Mouse (Mus musculus) hindbrain, embryonic 14.5 days (tissue): Measurements from ENCODE around the gene Camp. TPM values are rescaled to one million over a fixed set of nuclear protein-coding genes. Genes with fewer than 3 reads are reported as not detected.
A peak's percentile ranks its signal among the peaks of the same experiment; 100 is the strongest.

Source experiments
- ATAC-seq: fragments of 200-750 bp; cut with Nextera tagmentation; 2 replicates; pipeline ENCODE4 v1.8.0; 2017; ENCODE audit warnings: moderate number of reproducible peaks, mild to moderate bottlenecking, moderate TSS enrichment, moderate library complexity; ENCODE audit not compliant: low FRiP score
- DNase-seq: peaks from one replicate; pipeline ENCODE4 v3.0.0-alpha.2; 2015; ENCODE audit warnings: low spot score
- H3K27ac ChIP-seq: fragments of 300-500 bp; sonication (generic); 2 replicates; pipeline ENCODE4 v1.5.1; 2014; ENCODE audit warnings: mild to moderate bottlenecking, moderate library complexity
- H3K27me3 ChIP-seq: fragments of 300-500 bp; sonication (generic); 2 replicates; pipeline ENCODE4 v1.6.1; 2014; ENCODE audit warnings: mild to moderate bottlenecking, low read length, mixed read lengths; ENCODE audit not compliant: control insufficient read depth, insufficient read depth
- H3K36me3 ChIP-seq: fragments of 300-500 bp; sonication (generic); replicated peaks from 2 replicates; pipeline ENCODE4 v1.6.1; 2014; ENCODE audit not compliant: control insufficient read depth, insufficient read depth
- H3K4me1 ChIP-seq: fragments of 300-500 bp; sonication (generic); replicated peaks from 2 replicates; pipeline ENCODE4 v1.6.1; 2014; ENCODE audit warnings: antibody characterized with exemption, low read length, mixed read lengths; ENCODE audit not compliant: control insufficient read depth, insufficient read depth
- H3K4me2 ChIP-seq: fragments of 300-500 bp; sonication (generic); replicated peaks from 2 replicates; pipeline ENCODE4 v1.6.1; 2014; ENCODE audit warnings: mild to moderate bottlenecking, moderate library complexity
- H3K4me3 ChIP-seq: fragments of 300-500 bp; sonication (generic); replicated peaks from 2 replicates; pipeline ENCODE4 v1.5.1; 2014; ENCODE audit warnings: mild to moderate bottlenecking, low read length
- H3K9ac ChIP-seq: fragments of 300-500 bp; sonication (generic); 2 replicates; pipeline ENCODE4 v1.6.1; 2014
- H3K9me3 ChIP-seq: fragments of 300-500 bp; sonication (generic); 2 replicates; pipeline ENCODE4 v1.6.1; 2016; ENCODE audit warnings: low read length; ENCODE audit not compliant: control insufficient read depth
- WGBS: fragments of 180-500 bp; shearing (Covaris S2); extraction: QIAGEN DNeasy Blood & Tissue Kit; methylation state at CpG from one replicate; pipeline ENCODE4 v1.1.7; 2014; 5-methylcytosine and 5-hydroxymethylcytosine counted together
- polyA plus RNA-seq: library from polyadenylated mRNA; unstranded; fragments of >200 nt; fragmentation: Nextera tagmentation; extraction: Ambion mirVana; gene quantifications from 2 replicates; pipeline ENCODE4 v1.2.1, GENCODE M21; 2014

Camp gene
- polyA plus RNA-seq, 1 experiment from 2014 or later = 1.3 TPM

DNA sequence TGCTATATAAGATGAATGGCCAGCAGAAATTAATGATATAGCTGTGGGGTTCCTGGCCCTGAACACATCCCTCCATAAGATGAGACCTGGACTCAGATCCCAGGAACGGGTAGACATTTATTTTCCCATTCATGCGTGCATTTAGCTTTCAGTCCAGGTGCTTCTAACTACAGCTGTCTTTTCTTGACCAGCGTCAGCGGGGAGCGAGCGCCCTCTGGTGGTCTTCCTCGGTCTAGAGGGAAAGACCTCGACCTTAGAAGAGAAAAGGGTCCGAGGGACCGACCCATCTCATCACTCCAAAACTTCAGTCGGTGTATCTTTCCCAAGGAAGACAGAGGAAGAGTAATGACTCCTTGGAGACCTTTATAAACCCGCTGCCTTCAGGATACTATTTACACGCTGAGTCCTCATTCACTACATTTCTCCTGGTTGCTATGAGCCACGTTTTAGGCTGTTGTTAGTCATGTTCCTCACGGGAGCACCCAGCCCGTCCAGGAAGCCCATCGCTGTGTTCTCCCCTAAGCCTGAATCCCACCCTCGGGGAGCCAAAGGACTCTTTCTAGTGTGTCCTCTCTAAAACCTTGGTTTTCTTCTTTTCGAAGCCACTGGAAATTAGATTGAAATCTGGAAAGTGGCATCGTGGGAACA is 13.1 kb upstream of the Camp start:
- Histone ChIP-seq H3K36me3 (no peaks in the 10 kb centered on the region), H3K4me1 (no peaks in the 10 kb centered on the region), H3K9ac (no peak overlapping the region), H3K27me3 (no peaks in the 10 kb centered on the region), H3K27ac (no peak overlapping the region), H3K4me2 (peak overlapping the region; percentile 38), H3K4me3 (no peak overlapping the region), H3K9me3 (no peaks in the 10 kb centered on the region)
- peak; percentile 37; the same call in 1 of the 2 replicates for ATAC-seq
- DNase-seq = peak; percentile 89
- 19% methylated on average over 20 of the region's 20 CpGs for WGBS

GRCm38 (mm10) chr9:109855947-109856346 is 6.5 kb upstream of the Camp start:
- H3K9ac ChIP-seq = no peak overlapping the region
- H3K4me2 ChIP-seq = no peak overlapping the region
- ATAC-seq = no peak
- no peaks in the 10 kb centered on the region for H3K4me1 ChIP-seq
- no peaks in the 10 kb centered on the region for H3K9me3 ChIP-seq
- no peaks in the 10 kb centered on the region for H3K36me3 ChIP-seq
- H3K27ac ChIP-seq = no peak overlapping the region
- no peak for DNase-seq
- H3K27me3 ChIP-seq = no peaks in the 10 kb centered on the region
- H3K4me3 ChIP-seq = no peak overlapping the region
- WGBS = 86% methylated on average over 6 of the region's 6 CpGs

DNA sequence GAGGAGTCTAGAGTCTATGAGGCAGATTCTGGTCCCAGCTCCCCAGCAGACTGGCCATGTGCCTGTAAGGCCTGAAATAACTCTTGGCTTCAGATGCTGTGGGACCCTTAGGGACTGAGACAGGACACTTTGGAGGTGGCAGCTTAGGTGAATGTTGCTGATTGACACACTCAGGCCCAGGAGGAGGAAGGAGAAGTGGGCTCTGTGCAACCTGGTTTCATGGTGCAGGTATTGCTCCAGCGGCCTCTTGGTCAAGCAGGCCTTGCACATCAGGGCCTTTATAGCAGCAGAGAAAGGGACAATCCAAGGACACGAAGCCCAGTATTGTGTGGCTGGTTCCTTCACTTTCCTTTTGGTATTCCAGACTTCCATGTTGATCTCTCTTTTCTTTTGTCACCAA is 4.9 kb upstream of the Camp start:
- no peak overlapping the region for H3K27ac ChIP-seq
- ATAC-seq (no peak), DNase-seq (no peak)
- H3K9ac ChIP-seq = no peak overlapping the region
- WGBS = 98% methylated on average over 2 of the region's 2 CpGs
- H3K9me3 ChIP-seq = no peaks in the 10 kb centered on the region
- no peaks in the 10 kb centered on the region for H3K27me3 ChIP-seq
- H3K36me3 ChIP-seq = no peaks in the 10 kb centered on the region
- H3K4me1 ChIP-seq = no peaks in the 10 kb centered on the region
- no peak overlapping the region for H3K4me2 ChIP-seq
- H3K4me3 ChIP-seq = no peak overlapping the region

- WGBS = 90% methylated on average over 5 of the region's 5 CpGs
- 0 out of 2 replicates have a peak, but pooled peaks cover 6% of the 10 kb centered on the region for H3K36me3 ChIP-seq
- H3K4me3 ChIP-seq = no peak overlapping the region
- no peak overlapping the region for H3K9ac ChIP-seq
- ATAC-seq = no peak
- H3K27ac ChIP-seq = no peak overlapping the region
- no peaks in the 10 kb centered on the region for H3K4me1 ChIP-seq
- H3K9me3 ChIP-seq = no peaks in the 10 kb centered on the region
- H3K27me3 ChIP-seq = no peaks in the 10 kb centered on the region
- H3K4me2 ChIP-seq = no peak overlapping the region
- DNase-seq = no peak
Observed at GRCm38 (mm10) chr9:109850099-109850498, 682 bp upstream of the Camp start.

- ATAC-seq (peak; percentile 44; the same call in 1 of the 2 replicates), DNase-seq (no peak)
- Histone ChIP-seq H3K27me3 (no peaks in the 10 kb centered on the region), H3K36me3 (peaks cover 16% of the 10 kb centered on the region), H3K27ac (no peak overlapping the region), H3K9ac (peak overlapping the region; percentile 62), H3K4me2 (peak overlapping the region; percentile 82), H3K4me3 (peak overlapping the region; percentile 51), H3K9me3 (no peaks in the 10 kb centered on the region), H3K4me1 (peaks cover 7% of the 10 kb centered on the region; the same call in 1 of the 2 replicates)
- 10% methylated on average over 6 of the region's 6 CpGs for WGBS
Observed at GRCm38 (mm10) chr9:109833088-109833412, 16.4 kb downstream of the Camp start.

DNA sequence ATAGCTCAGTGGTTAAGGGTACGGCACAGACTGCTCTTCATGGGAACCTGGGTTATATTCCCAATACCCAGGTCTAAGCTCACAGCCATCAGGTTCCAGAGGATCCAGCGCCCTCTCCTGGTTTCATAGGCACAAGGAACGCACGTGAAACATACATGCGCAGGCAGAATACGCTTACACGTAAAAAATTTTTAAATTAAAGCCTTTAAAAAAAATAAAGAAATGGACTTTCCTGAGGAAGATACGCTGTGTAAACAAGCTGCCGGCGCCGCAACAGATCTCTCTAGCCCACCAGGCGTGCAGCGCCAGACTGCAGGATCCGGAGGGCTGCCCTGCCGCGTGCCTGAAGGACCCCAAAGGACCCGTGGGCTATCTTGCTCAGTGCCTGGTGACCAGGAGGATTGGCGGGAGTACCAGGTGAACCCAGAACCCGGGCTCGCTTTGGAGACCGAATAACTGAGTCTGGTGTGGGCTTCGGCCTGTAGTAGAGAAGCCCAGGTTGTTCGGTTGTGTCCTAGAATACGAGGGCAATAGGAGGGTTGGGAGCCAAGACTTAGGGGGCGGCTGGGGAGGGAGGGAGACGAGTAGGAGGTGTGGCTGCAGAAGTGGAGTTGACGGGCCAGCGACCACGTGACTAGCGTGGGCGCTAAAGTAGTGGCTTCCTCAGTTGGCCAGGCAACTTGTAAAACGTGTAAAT is 16.9 kb downstream of the Camp start, which contains the start of gene Nme6:
Gene Nme6, plus strand, starts transcription at position 359 of the 697 bp plus-strand sequence.
- peak; percentile 97 for ATAC-seq
- under 1% methylated on average over 32 of the region's 32 CpGs for WGBS

DNA sequence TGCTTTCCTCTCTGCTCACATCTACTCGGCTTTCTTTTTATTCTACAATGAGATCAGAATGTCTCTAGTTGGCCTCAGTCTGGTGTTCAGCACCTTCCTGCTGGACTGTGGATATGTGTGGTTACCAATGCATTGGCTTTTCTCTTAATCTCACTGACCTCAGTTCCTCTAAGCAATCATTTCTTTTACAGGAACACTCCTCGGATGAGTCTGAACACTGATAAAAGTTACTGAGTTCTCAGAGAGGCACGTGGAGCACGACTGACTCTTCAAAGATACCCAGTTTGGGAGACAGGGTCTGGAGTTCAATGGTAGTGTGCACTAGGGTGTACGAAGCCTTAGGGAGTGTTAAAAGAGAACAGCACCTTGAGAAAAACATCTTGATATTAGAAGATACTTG is 23.2 kb downstream of the Camp start:
- DNase-seq (no peak), ATAC-seq (no peak)
- H3K27me3 ChIP-seq = no peaks in the 10 kb centered on the region
- 80% methylated on average over 5 of the region's 5 CpGs for WGBS
- no peak overlapping the region for H3K4me3 ChIP-seq
- no peak overlapping the region for H3K9ac ChIP-seq
- H3K36me3 ChIP-seq = no peaks in the 10 kb centered on the region
- H3K4me2 ChIP-seq = no peak overlapping the region
- no peaks in the 10 kb centered on the region for H3K9me3 ChIP-seq
- no peak overlapping the region for H3K27ac ChIP-seq
- H3K4me1 ChIP-seq = no peaks in the 10 kb centered on the region

More for the DNA sequence above, 16.9 kb downstream of the Camp start, which contains the start of gene Nme6:
- peaks cover 7% of the 10 kb centered on the region; the same call in 1 of the 2 replicates for H3K4me1 ChIP-seq
- H3K27me3 ChIP-seq = no peaks in the 10 kb centered on the region
- DNase-seq = peak; percentile 91
- peak within 1 kb of the TSS; percentile 51 for H3K4me3 ChIP-seq
- peaks cover 10% of the 10 kb centered on the region for H3K36me3 ChIP-seq
- peak within 1 kb of the TSS; percentile 62 for H3K9ac ChIP-seq
- peak within 1 kb of the TSS; percentile 82 for H3K27ac ChIP-seq
- no peaks in the 10 kb centered on the region for H3K9me3 ChIP-seq
- H3K4me2 ChIP-seq = peak within 1 kb of the TSS; percentile 82

GRCm38 (mm10) chr9:109825739-109826138 is 23.7 kb downstream of the Camp start:
- ATAC-seq = no peak
- H3K4me2 ChIP-seq = no peak overlapping the region
- WGBS = 79% methylated on average over 4 of the region's 4 CpGs

DNA sequence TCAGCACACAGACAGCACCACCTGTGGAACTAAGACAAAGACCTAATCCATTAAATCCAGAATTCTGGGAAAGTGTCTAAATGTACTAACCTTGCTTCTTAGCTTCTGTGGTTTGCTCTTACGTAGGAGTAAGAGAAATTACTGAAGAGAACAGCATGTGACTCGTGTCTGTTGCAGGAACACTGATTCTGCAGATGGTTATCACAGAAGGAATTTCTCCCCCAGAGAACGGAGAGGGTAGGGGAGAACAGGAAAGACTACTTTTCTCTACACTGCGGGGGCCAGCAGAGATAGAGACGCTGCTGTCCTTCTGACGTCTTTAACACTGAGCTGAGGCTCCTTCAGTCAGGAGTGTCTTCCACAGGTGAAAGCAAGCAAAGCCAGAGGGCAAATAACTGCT is 33.1 kb downstream of the Camp start:
- Histone ChIP-seq H3K4me1 (no peaks in the 10 kb centered on the region), H3K36me3 (no peaks in the 10 kb centered on the region), H3K27me3 (no peaks in the 10 kb centered on the region), H3K4me2 (no peak overlapping the region), H3K27ac (no peak overlapping the region), H3K9me3 (no peaks in the 10 kb centered on the region), H3K9ac (no peak overlapping the region), H3K4me3 (no peak overlapping the region)
- DNase-seq = no peak
- 65% methylated on average over 6 of the region's 6 CpGs for WGBS
- ATAC-seq = no peak

More at GRCm38 (mm10) chr9:109825739-109826138, 23.7 kb downstream of the Camp start:
- Histone ChIP-seq H3K27ac (no peak overlapping the region), H3K36me3 (no peaks in the 10 kb centered on the region), H3K27me3 (no peaks in the 10 kb centered on the region), H3K9ac (no peak overlapping the region), H3K9me3 (no peaks in the 10 kb centered on the region), H3K4me1 (no peaks in the 10 kb centered on the region), H3K4me3 (no peak overlapping the region)
- no peak for DNase-seq
